Mouse (Mus musculus) hindbrain, embryonic 15.5 days (tissue): ENCODE measurements around the gene Bloc1s3. TPM values are rescaled to one million over a fixed set of nuclear protein-coding genes. Genes with fewer than 3 reads are reported as not detected.
A peak's percentile ranks its signal among the peaks of the same experiment; 100 is the strongest.
"Not testable (repeated sequence)": the region's sequence is repeated elsewhere in the genome, so short reads cannot be mapped to it uniquely, and the experiment has no call there.

Experiments
- ATAC-seq: fragments of 200-750 bp; cut with Nextera tagmentation; 2 replicates; pipeline ENCODE4 v1.8.0; 2017; ENCODE audit warnings: low read depth, moderate number of reproducible peaks, moderate TSS enrichment; ENCODE audit not compliant: low FRiP score
- H3K27ac ChIP-seq: fragments of 300-500 bp; sonication (generic); replicated peaks from 2 replicates; pipeline ENCODE4 v1.5.1; 2015; ENCODE audit warnings: mild to moderate bottlenecking, inconsistent platforms
- H3K27me3 ChIP-seq: fragments of 300-500 bp; sonication (generic); 2 replicates; pipeline ENCODE4 v1.6.1; 2015; ENCODE audit warnings: control low read depth, inconsistent platforms
- H3K36me3 ChIP-seq: fragments of 300-500 bp; sonication (generic); 2 replicates; pipeline ENCODE4 v1.6.1; 2015; ENCODE audit warnings: control low read depth, inconsistent platforms
- H3K4me1 ChIP-seq: fragments of 300-500 bp; sonication (generic); replicated peaks from 2 replicates; pipeline ENCODE4 v1.6.1; 2015; ENCODE audit warnings: control low read depth, inconsistent platforms
- H3K4me2 ChIP-seq: fragments of 300-500 bp; sonication (generic); 2 replicates; pipeline ENCODE4 v1.6.1; 2015; ENCODE audit warnings: moderate library complexity, mild to moderate bottlenecking, inconsistent platforms
- H3K4me3 ChIP-seq: fragments of 300-500 bp; sonication (generic); 2 replicates; pipeline ENCODE4 v1.5.1; 2015; ENCODE audit warnings: mild to moderate bottlenecking, inconsistent platforms
- H3K9ac ChIP-seq: fragments of 300-500 bp; sonication (generic); 2 replicates; pipeline ENCODE4 v1.6.1; 2015; ENCODE audit warnings: inconsistent platforms
- H3K9me3 ChIP-seq: fragments of 300-500 bp; sonication (generic); 2 replicates; pipeline ENCODE4 v1.6.1; 2016; ENCODE audit warnings: control low read depth, inconsistent platforms
- WGBS: fragments of 180-500 bp; shearing (Covaris S2); methylation state at CpG from one replicate; pipeline ENCODE4 v1.1.7; 2015; 5-methylcytosine and 5-hydroxymethylcytosine counted together
- polyA plus RNA-seq: library from polyadenylated mRNA; unstranded; fragments of >200 nt; fragmentation: Nextera tagmentation; extraction: Ambion mirVana; gene quantifications from 2 replicates; pipeline ENCODE4 v1.2.1, GENCODE M21; 2015

Gene Bloc1s3
- polyA plus RNA-seq, 1 experiment from 2014 or later = 4.5 TPM

DNA sequence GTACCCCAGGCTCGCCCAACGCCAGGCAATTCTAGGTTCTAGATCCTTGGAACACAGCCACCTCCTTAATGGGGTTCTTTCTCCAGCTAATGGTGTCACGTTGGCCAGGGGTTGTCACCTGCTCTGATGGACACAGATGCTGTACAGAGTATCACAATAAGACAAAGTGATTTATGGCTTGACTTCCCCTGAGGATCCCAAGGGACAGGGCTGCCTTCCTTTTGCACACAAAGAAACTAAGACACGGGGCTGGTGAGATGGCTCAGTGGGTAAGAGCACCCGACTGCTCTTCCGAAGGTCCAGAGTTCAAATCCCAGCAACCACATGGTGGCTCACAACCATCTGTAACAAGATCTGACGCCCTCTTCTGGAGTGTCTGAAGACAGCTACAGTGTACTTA is 3.8 kb upstream of the Bloc1s3 start:
- H3K4me3 ChIP-seq, H3K27ac ChIP-seq, H3K9me3 ChIP-seq, H3K27me3 ChIP-seq, H3K4me2 ChIP-seq, H3K36me3 ChIP-seq, H3K9ac ChIP-seq, ATAC-seq: not testable (repeated sequence)
- 80% methylated on average over 7 of the region's 7 CpGs for WGBS
- peaks cover 21% of the 10 kb centered on the region for H3K4me1 ChIP-seq

GRCm38 (mm10) chr7:19509786-19510185 is 1.6 kb upstream of the Bloc1s3 start:
- WGBS = 94% methylated on average over 7 of the region's 7 CpGs
- Histone ChIP-seq H3K4me3 (peak overlapping the region; percentile 65), H3K27me3 (no peaks in the 10 kb centered on the region), H3K27ac (no peak overlapping the region), H3K4me2 (peak overlapping the region; percentile 89), H3K9ac (0 out of 2 replicates have a peak overlapping the region, but pooled peaks have one; percentile 7), H3K9me3 (no peaks in the 10 kb centered on the region), H3K36me3 (no peaks in the 10 kb centered on the region), H3K4me1 (peaks cover 29% of the 10 kb centered on the region)
- no peak for ATAC-seq

DNA sequence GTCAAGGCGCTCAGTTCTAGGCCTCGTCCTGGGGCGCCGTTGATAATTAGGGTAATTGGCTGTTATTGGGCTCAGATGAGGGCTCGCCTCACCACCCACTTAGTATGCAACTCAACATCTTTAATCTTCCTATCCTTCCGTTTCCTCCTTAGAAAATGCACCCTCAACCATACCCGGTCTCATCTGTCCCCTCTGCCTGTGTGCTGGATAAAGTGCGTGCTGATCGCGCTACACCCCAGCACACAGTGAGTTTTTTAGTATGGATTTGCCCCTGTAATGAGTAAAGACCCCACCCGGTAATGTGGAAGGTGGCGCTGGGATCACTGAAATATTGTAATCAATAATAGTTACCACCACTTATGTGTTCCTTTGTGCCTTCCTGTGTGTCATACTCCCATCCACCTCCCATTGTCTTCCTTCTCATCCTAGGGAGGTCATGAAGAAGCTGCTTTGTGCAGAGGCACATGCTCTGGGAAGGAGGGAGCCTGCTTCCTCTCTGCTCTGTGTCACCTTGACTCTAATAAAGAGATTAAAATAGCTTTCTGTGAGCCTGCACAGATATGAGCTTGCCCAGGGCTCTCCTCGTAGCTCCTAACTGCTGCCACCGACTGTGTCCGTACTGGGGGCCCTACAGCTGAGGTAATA is 879 bp upstream of the Bloc1s3 start:
- H3K9ac ChIP-seq = peak overlapping the region; percentile 72
- no peaks in the 10 kb centered on the region for H3K36me3 ChIP-seq
- H3K4me1 ChIP-seq = peaks cover 29% of the 10 kb centered on the region
- 7% methylated on average over 15 of the region's 15 CpGs for WGBS
- H3K4me3 ChIP-seq = peak overlapping the region; percentile 65
- H3K4me2 ChIP-seq = peak overlapping the region; percentile 89
- H3K27ac ChIP-seq = peak overlapping the region; percentile 82
- no peaks in the 10 kb centered on the region for H3K9me3 ChIP-seq
- peak; percentile 6; the same call in 1 of the 2 replicates for ATAC-seq
- H3K27me3 ChIP-seq = no peaks in the 10 kb centered on the region

DNA sequence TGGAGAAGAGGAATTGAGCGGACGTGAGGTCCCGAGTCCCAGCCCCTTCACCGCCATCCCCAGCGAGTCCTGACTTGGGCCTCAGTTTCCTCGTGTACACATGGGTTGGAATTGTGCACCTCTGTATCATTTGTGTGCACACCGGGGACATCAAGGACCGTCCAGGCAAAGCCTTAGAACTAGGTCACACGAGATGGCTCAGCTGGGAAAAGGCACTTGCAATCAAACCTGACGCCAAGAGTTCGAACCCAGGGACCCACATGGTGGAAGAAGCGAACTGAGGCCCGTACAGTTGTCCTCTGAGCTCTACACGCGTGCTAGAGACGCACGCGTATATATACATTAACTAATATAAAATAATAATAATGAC is 570 bp downstream of the Bloc1s3 start:
- peak overlapping the region; percentile 89 for H3K4me2 ChIP-seq
- ATAC-seq = no peak
- WGBS = 3% methylated on average over 18 of the region's 18 CpGs
- H3K27me3 ChIP-seq = no peaks in the 10 kb centered on the region
- peak overlapping the region; percentile 65 for H3K4me3 ChIP-seq
- peak overlapping the region; percentile 82 for H3K27ac ChIP-seq
- no peaks in the 10 kb centered on the region for H3K36me3 ChIP-seq
- no peaks in the 10 kb centered on the region for H3K9me3 ChIP-seq
- H3K9ac ChIP-seq = peak overlapping the region; percentile 72
- H3K4me1 ChIP-seq = peaks cover 29% of the 10 kb centered on the region

DNA sequence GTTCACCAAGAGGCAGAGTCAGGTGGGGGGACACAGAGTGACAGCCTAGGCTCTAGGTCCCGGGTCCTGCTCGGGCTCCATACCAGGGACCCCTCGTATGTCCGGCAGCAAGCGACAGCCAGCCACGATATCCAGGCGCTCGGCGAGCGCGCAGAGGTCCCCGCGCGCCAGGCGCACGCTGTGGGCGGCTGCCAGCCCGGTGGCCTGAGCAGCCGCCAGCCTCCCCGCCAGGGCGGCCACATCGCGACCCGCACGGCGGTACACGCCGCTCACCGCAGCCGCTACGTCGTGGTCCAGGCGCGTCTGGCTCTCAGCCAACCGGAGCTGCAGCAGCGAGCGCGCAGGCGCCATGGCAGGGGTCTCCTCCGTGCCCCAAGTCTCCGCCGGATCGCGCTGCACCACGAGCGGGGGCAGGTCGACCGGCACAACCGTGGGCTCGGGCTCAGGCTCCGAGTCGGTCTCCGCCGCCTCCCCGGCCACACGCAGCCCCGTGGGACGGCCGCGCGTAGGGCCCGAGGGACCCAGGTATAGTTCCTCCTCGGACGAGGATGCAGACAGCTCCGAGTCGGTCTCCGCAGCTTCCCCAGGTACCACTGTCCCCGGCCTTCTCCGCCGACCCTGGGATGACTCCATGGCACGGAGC is 1.1 kb downstream of the Bloc1s3 start:
- Histone ChIP-seq H3K4me3 (peak overlapping the region; percentile 65), H3K4me1 (peaks cover 29% of the 10 kb centered on the region), H3K9ac (peak overlapping the region; percentile 60), H3K9me3 (no peaks in the 10 kb centered on the region), H3K27ac (peak overlapping the region; percentile 82), H3K36me3 (no peaks in the 10 kb centered on the region), H3K27me3 (no peaks in the 10 kb centered on the region), H3K4me2 (peak overlapping the region; percentile 89)
- WGBS = under 1% methylated on average over 71 of the region's 71 CpGs
- ATAC-seq = peak; percentile 35; the same call in 1 of the 2 replicates

- H3K4me3 ChIP-seq = peak overlapping the region; percentile 65
- 23% methylated on average over 6 of the region's 6 CpGs for WGBS
- ATAC-seq = no peak
- no peak overlapping the region for H3K27ac ChIP-seq
- H3K4me2 ChIP-seq = peak overlapping the region; percentile 89
- no peaks in the 10 kb centered on the region for H3K27me3 ChIP-seq
- no peak overlapping the region for H3K9ac ChIP-seq
- H3K4me1 ChIP-seq = peaks cover 29% of the 10 kb centered on the region
- no peaks in the 10 kb centered on the region for H3K36me3 ChIP-seq
- no peaks in the 10 kb centered on the region for H3K9me3 ChIP-seq
Observed at GRCm38 (mm10) chr7:19506326-19506725, 1.8 kb downstream of the Bloc1s3 start.

- Histone ChIP-seq H3K4me2 (no peak overlapping the region), H3K9ac (no peak overlapping the region), H3K27me3 (0 out of 2 replicates have a peak, but pooled peaks cover 2% of the 10 kb centered on the region), H3K27ac (no peak overlapping the region), H3K9me3 (no peaks in the 10 kb centered on the region), H3K4me3 (no peak overlapping the region), H3K4me1 (peaks cover 18% of the 10 kb centered on the region), H3K36me3 (no peaks in the 10 kb centered on the region)
- no peak for ATAC-seq
- 39% methylated on average over 5 of the region's 5 CpGs for WGBS
Observed at GRCm38 (mm10) chr7:19503481-19504068, 4.6 kb downstream of the Bloc1s3 start.

- H3K4me1 ChIP-seq = peaks cover 6% of the 10 kb centered on the region
- 81% methylated on average over 4 of the region's 4 CpGs for WGBS
- H3K4me2 ChIP-seq = no peak overlapping the region
- no peak overlapping the region for H3K4me3 ChIP-seq
- H3K9me3 ChIP-seq = no peaks in the 10 kb centered on the region
- ATAC-seq = no peak
- 0 out of 2 replicates have a peak, but pooled peaks cover 2% of the 10 kb centered on the region for H3K27me3 ChIP-seq
- H3K36me3 ChIP-seq = no peaks in the 10 kb centered on the region
- no peak overlapping the region for H3K9ac ChIP-seq
- no peak overlapping the region for H3K27ac ChIP-seq
Observed at GRCm38 (mm10) chr7:19501658-19502057, 6.5 kb downstream of the Bloc1s3 start.

DNA sequence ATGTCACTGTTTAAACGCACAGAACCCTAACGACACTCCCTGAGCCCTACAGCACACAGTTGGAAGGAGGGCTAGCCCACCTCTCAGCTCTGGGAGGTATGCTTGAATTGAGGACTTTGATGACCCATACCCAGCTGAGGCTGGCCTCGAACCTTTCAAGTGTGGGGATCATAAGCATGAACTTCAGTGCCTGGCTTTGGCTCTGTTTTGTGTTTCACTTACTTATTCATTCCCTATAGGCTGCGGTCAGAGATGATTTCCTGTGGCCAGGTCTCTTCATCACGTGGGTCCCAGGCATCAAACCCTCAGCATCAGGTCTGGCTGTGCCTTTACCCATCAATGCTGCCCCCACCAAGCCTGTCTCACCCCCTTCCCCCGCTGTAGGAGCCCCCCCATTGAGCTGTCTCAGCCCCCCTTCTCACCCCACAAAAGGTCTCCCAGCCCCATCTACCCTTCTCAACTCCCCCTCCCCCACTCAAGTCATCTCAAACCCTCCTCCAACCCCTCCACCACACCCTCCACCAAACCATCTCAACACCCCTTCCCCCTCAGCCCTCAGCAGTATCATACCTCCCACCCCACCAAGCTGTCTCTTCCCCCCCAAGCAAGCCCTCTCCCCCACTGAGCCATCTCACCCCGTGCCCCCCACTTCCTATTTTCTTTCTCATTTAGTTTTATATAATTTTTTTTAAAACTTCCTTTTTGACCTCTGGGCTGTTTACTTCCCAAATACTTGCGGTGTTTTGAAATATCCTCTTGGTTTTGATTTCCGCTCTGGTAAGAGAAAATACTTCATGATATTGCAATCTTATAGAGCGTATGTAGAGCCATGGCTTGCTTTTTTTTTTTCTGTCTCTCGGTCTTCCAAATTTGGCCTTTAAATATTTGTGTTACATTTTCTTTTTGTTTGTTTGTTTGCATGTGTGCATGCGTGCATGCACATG is 7.5 kb downstream of the Bloc1s3 start:
- Histone ChIP-seq H3K27ac (no peak overlapping the region), H3K4me2 (no peak overlapping the region), H3K4me3 (no peak overlapping the region), H3K27me3 (0 out of 2 replicates have a peak, but pooled peaks cover 2% of the 10 kb centered on the region), H3K36me3 (no peaks in the 10 kb centered on the region), H3K4me1 (no peaks in the 10 kb centered on the region), H3K9ac (no peak overlapping the region), H3K9me3 (no peaks in the 10 kb centered on the region)
- no peak for ATAC-seq
- WGBS = 69% methylated on average over 12 of the region's 12 CpGs

- WGBS = 93% methylated on average over 4 of the region's 4 CpGs
- Histone ChIP-seq H3K36me3 (no peaks in the 10 kb centered on the region), H3K4me1 (no peaks in the 10 kb centered on the region), H3K4me3 (no peak overlapping the region), H3K27ac (no peak overlapping the region), H3K27me3 (0 out of 2 replicates have a peak, but pooled peaks cover 3% of the 10 kb centered on the region), H3K4me2 (no peak overlapping the region), H3K9me3 (no peaks in the 10 kb centered on the region), H3K9ac (no peak overlapping the region)
- ATAC-seq = no peak
Observed at GRCm38 (mm10) chr7:19498326-19498725, 9.8 kb downstream of the Bloc1s3 start.

DNA sequence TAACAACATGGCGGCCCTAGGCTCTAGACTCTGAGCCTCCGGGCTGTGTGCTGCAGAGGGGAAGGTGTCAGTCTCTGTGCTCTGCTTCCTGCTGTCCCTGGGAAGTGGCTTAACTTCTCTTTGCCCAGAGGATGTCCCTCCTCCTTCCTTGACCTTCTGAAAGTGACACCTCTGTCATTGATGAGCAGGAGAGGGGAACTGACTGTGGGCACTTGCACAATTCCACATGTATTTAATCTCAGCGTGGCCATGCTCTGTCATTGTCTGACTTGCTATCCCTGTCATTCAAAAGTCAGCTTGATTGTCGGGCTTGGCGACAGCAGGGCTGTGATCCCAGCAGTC is 12.0 kb downstream of the Bloc1s3 start:
- 62% methylated on average over 5 of the region's 5 CpGs for WGBS
- H3K36me3 ChIP-seq = no peaks in the 10 kb centered on the region
- H3K4me1 ChIP-seq = peaks cover 5% of the 10 kb centered on the region; the same call in 1 of the 2 replicates
- no peak overlapping the region for H3K4me2 ChIP-seq
- ATAC-seq = no peak
- H3K9ac ChIP-seq = no peak overlapping the region
- H3K27ac ChIP-seq = no peak overlapping the region
- no peak overlapping the region for H3K4me3 ChIP-seq
- peaks cover 20% of the 10 kb centered on the region for H3K27me3 ChIP-seq
- no peaks in the 10 kb centered on the region for H3K9me3 ChIP-seq
